Mouse (Mus musculus) E14TG2a.4 (cell line): ENCODE data around the gene Impdh2.

Experiments used
- CTCF ChIP-seq: conservative IDR thresholded peaks from 2 replicates; pipeline ENCODE4 v1.5.1; 2014; ENCODE audit warnings: low read length
- NANOG ChIP-seq: IDR thresholded peaks from 2 replicates; pipeline ENCODE4 v1.6.1; 2014; ENCODE audit warnings: borderline replicate concordance, low read length, mixed read lengths

- TF ChIP-seq CTCF: no peak
- no peak for TF ChIP-seq NANOG
These were observed 39.0 kb downstream of the Impdh2 start for GRCm38 (mm10) chr9:108599021-108599566.
